Mouse (Mus musculus) cerebellum, adult 2 months (tissue): ENCODE measurements around the gene Hist2h2ac. TPM values are rescaled to one million over a fixed set of nuclear protein-coding genes. Genes with fewer than 3 reads are reported as not detected.
"Not testable (repeated sequence)": the region's sequence is repeated elsewhere in the genome, so short reads cannot be mapped to it uniquely, and the experiment has no call there.

ENCODE experiments used
- DNase-seq, 2 experiments: peaks; one replicate each; pipeline ENCODE4 v3.0.0; 2021
- H3K27ac ChIP-seq: fragments of 200-500 bp; 2 replicates; pipeline ENCODE4 v1.5.1; 2012; ENCODE audit warnings: low read length, control low read depth, inconsistent platforms; ENCODE audit not compliant: insufficient read depth
- H3K27me3 ChIP-seq: fragments of 200-500 bp; 2 replicates; pipeline ENCODE4 v1.6.1; 2012; ENCODE audit warnings: inconsistent platforms, mild to moderate bottlenecking, low read length, moderate library complexity; ENCODE audit not compliant: control insufficient read depth, insufficient read depth
- H3K4me1 ChIP-seq: fragments of 200-500 bp; 2 replicates; pipeline ENCODE4 v1.6.1; 2011; ENCODE audit warnings: low read length; ENCODE audit not compliant: control insufficient read depth, insufficient read depth
- H3K4me3 ChIP-seq: fragments of 200-500 bp; replicated peaks from 2 replicates; pipeline ENCODE3; 2011; ENCODE audit warnings: mild to moderate bottlenecking, low read depth, low read length, control low read depth; ENCODE audit not compliant: insufficient read depth
- CTCF ChIP-seq: fragments of 200-500 bp; IDR thresholded peaks from 2 replicates; pipeline ENCODE4 v1.5.1; 2011; ENCODE audit warnings: low read depth, mild to moderate bottlenecking, control low read depth, low read length, moderate library complexity, borderline replicate concordance; ENCODE audit not compliant: insufficient read depth
- POLR2A ChIP-seq: fragments of 200-500 bp; IDR thresholded peaks from 2 replicates; pipeline ENCODE4 v1.6.1; 2011; ENCODE audit warnings: low read length, control low read depth, borderline replicate concordance; ENCODE audit not compliant: insufficient read depth
- WGBS: fragments of 180-500 bp; shearing (Covaris S2); methylation state at CpG from one replicate; pipeline ENCODE4 v1.1.7; 2018; 5-methylcytosine and 5-hydroxymethylcytosine counted together
- polyA plus RNA-seq: library from polyadenylated mRNA; depleted of rRNA; stranded (reverse); fragments of >200 nt; gene quantifications from 2 replicates; pipeline ENCODE4 v1.2.3, GENCODE M21; 2012

Gene Hist2h2ac
- polyA plus RNA-seq, 1 experiment, result 2.2 TPM

DNA sequence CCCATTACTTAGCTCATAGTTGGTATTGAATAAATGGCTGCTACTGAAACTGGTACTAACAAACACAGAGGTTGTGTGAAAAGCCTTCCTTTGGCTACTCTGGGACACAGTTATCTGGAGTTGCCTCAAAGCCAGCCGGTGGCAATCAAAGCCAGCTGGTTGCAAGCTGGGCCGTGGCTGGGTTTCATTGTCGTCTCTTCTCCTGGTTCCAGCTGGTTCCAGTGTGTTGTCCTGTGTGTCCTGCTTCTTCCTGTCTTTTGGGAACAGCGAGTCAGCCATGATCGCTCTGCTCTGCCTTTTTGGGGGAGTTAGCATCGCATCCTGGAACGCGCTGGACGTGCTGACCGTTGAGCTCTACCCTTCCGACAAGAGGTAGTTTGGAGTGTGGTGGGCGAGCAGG lies 27.7 kb downstream of the Hist2h2ac start:
- no peak for DNase-seq
- no peak overlapping the region for H3K27ac ChIP-seq
- TF ChIP-seq CTCF, result no peak
- TF ChIP-seq POLR2A, result no peak
- no peaks in the 10 kb centered on the region for H3K27me3 ChIP-seq
- no peak overlapping the region for H3K4me3 ChIP-seq
- H3K4me1 ChIP-seq, result no peaks in the 10 kb centered on the region; the same call in 1 of the 2 replicates
- WGBS, result 56% methylated on average over 12 of the region's 12 CpGs

DNA sequence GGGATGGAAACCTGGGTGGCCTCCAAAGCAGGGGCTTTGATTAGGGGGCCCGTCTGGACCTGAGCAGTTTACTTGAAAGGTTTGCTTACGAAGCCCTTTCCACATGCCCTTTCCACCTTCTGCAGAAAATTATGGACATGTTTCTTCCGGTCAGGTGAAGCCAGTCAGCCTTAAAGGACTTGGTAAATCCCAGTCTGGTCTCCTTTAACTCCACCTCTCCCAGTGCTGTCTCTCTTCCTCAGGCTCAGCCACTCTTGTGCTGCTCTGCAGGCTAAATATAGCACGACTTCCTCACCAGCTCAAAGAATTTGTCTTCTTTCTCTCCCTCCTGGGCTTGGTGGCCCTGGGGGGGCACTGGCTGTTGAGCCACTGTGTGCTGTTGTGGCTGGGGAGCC lies 38.3 kb downstream of the Hist2h2ac start:
- DNase-seq, result peak; percentile 55 to 58
- H3K27me3 ChIP-seq, result no peaks in the 10 kb centered on the region
- H3K27ac ChIP-seq, result peak overlapping the region; percentile 86
- TF ChIP-seq CTCF (no peak), POLR2A (no peak)
- H3K4me3 ChIP-seq, result peak overlapping the region; percentile 65
- 5% methylated on average over 4 of the region's 4 CpGs for WGBS
- peaks cover 37% of the 10 kb centered on the region for H3K4me1 ChIP-seq

DNA sequence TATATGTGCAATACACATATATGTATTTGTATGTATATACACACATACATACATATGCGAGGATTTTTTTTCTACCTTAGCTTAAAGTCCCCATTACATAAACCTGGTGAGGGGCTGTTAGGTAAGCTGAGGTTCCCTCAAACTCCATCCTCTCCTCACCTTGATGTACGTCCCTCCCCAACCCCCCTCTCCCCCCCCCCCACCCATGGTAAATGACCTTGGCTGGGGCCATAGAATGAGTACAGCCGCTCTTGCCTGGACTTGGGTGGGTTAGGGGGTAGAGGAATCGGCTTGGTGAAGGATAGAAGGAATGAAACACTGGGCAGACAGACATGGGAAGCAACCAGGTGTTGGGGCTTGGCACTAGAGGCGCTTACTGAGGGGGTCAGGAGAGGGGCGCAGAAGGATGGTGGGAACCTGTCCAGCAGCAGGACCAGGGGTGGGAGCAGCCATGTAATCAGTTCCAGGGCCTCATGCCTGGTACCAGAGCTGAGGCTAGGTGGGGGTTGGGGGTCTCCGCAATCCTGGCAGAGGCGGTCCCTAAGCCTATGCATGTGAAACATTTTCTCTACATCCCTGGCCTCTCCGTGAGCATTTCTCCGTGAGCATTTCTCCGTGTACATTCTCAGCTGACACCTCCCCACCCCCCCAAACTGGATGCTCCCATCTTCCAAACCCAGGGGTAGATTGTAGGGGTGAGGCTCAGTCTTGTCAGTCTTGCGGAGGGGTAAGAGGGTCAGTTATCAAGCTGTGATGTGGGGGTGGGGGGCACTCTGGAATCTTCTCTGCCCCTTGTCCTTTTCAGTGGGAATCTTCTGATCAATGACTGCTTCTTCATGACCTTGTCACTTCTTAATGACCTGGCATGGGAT lies 38.9 kb downstream of the Hist2h2ac start:
- Histone ChIP-seq H3K27me3 (no peaks in the 10 kb centered on the region), H3K27ac (peak overlapping the region; percentile 86), H3K4me1 (peaks cover 37% of the 10 kb centered on the region), H3K4me3 (peak overlapping the region; percentile 65)
- 7% methylated on average over 12 of the region's 12 CpGs for WGBS
- DNase-seq, result peak; percentile 60 to 63
- TF ChIP-seq CTCF (no peak), POLR2A (peak; percentile 17; the same call in 1 of the 2 replicates)

DNA sequence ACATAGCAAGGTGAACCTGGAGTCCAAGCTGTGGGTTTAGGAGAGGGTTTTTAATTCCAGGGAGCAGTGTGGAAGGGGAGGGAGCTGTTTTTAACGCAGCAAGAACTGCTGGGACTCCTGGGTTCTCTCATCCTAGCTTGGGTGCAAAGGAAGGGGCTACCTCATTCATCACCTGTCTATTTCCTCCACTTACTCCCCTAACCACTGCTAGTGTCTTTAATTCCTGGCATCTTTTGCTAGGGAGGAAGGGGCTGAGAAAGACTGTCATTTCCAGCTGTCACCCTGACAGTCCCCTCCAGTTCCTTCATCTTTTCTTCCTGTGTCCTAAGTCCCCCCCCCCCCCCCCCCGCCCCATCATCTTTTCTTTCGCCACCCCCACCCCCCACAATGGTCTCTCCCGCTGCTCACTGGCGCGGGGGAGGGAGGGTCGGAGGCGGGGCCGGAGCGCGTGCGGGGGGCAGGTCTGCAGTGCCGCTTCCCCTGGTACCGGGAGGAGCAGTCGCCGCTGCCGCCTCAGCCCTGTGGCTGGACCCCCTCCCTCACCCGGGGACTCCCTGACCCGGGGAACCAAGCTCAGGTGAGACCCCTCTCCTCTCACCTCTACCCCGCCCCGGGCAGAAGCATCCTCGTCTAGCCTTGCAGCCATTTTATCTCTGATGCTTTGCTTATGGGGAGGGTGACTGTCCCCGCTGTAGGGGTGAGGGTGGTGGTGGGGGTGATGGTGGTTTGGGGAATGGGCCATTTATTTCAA lies 39.8 kb downstream of the Hist2h2ac start, which contains the start of gene Sv2a:
Sv2a (plus strand) TSS at position 425 of the 751 bp plus-strand sequence.
- H3K27me3 ChIP-seq, result no peaks in the 10 kb centered on the region
- WGBS, result under 1% methylated on average over 19 of the region's 23 CpGs
- peaks cover 33% of the 10 kb centered on the region for H3K4me1 ChIP-seq
- DNase-seq, result peak; percentile 85 to 87
- TF ChIP-seq POLR2A (peak; percentile 80), CTCF (no peak)
- peak within 1 kb of the TSS; percentile 86 for H3K27ac ChIP-seq
- H3K4me3 ChIP-seq, result peak within 1 kb of the TSS; percentile 65

DNA sequence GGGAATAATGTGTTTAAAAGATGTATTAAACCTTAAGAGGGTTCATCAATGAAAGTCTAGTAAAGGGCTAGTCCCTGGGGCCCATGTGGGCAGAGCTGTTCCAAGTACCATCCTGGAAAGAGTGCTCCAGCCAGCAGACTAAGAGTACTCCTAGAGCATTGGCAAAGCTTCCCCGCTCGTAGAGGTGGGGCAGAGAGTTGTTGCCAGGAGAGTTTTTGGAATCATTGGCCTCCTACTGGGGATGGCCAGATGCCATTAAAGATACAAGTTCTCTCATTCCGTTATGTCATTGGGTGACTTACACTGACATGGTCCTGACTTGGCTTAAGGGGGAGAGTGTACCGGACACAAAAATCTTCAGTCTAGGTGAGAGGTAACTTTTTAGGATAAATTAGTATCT lies 41.1 kb downstream of the Hist2h2ac start:
- 14% methylated on average over 4 of the region's 4 CpGs for WGBS
- Histone ChIP-seq H3K4me3 (no peak overlapping the region), H3K27ac (no peak overlapping the region), H3K27me3 (no peaks in the 10 kb centered on the region), H3K4me1 (peaks cover 21% of the 10 kb centered on the region)
- TF ChIP-seq CTCF (no peak), POLR2A (no peak)
- peak; percentile 56 to 73 for DNase-seq

DNA sequence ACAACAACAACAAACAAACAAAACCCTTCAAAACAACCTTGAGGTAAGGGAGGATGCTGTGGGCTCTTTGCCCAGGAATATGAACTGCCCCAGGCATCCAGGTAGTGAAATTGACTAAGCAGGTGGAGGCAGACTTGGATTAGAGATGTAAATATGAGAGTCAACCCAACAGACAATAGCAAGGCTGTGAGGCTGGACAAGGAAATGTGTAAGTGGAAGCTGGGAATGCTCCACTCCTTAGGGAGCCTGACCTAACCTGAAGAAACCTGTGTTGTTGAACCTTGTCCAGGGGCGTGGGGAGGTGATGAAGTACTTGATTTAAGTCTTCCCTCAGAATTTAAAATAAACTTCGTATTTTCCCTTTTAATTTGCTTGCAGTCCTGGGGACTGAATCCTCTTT lies 41.8 kb downstream of the Hist2h2ac start:
- Histone ChIP-seq H3K4me1 (peaks cover 19% of the 10 kb centered on the region), H3K27me3 (no peaks in the 10 kb centered on the region), H3K4me3 (no peak overlapping the region), H3K27ac (no peak overlapping the region)
- 78% methylated on average over 2 of the region's 2 CpGs for WGBS
- TF ChIP-seq CTCF (no peak), POLR2A (no peak)
- DNase-seq, result no peak

DNA sequence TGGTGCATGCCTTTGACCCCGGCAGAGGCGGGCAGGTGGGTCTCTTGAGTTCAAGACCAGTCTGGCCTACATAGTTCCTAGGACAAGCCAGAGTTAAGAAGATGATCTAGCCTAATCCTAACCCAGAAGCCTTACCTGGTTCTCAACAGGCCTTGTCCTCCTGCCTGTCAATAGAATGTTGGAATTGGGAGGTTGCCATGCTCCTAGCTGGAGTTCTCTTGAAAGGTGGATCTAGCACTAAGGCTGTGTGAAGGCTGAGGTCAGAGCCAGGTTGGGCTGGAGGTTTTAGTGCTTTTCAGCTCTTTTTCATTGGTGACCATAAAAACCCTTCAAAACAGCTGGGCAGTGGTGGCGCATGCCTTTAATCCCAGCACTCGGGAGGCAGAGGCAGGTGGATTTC lies 42.3 kb downstream of the Hist2h2ac start:
- TF ChIP-seq CTCF, result no peak
- TF ChIP-seq POLR2A, result no peak
- Histone ChIP-seq H3K27ac (no peak overlapping the region), H3K4me1 (peaks cover 16% of the 10 kb centered on the region), H3K4me3 (no peak overlapping the region), H3K27me3 (no peaks in the 10 kb centered on the region)
- DNase-seq, result no peak
- 94% methylated on average over 4 of the region's 4 CpGs for whole genome bisulfite sequencing

DNA sequence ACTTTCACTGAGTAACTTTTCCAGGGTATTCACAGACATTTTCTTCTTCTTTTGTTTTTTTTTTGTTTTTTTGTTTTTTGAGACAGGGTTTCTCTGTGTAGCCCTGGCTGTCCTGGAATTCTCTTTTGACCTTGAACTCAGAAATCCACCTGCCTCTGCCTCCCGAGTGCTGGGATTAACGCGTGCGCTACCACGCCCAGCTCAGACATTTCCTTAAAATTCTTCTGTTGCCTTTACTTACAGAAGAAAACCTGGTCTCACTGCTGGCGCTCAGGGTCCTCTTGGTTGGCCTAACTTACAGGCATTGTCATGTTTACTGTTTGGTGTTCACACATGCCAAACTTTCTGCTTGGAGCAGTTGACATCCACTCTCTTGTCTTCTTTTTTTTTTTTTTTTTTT lies 45.4 kb downstream of the Hist2h2ac start:
- TF ChIP-seq CTCF (no peak), POLR2A (no peak)
- Histone ChIP-seq H3K4me1 (peaks cover 11% of the 10 kb centered on the region), H3K4me3 (no peak overlapping the region), H3K27ac (no peak overlapping the region), H3K27me3 (no peaks in the 10 kb centered on the region)
- WGBS, result 93% methylated on average over 6 of the region's 6 CpGs
- DNase-seq, result no peak

DNA sequence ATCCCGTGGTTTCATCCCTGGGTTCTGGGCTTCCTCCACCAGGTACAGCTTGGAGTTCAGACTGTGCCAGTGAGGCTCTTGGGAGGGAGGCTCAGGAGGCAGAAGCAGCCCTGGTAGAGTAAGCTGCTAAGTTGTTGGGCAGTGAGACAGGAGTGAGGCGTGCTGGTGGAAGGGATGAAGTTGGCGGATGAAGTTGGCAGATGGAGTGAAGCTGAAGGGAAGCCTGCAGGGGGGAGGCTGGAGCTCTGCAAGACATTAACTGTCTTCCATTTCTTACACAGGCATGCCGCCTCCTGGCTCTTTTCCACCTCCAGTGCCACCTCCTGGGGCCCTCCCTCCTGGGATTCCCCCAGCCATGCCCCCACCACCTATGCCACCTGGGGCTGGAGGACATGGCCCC lies 46.6 kb downstream of the Hist2h2ac start:
- WGBS, result 19% methylated on average over 4 of the region's 4 CpGs
- H3K27me3 ChIP-seq, H3K27ac ChIP-seq, H3K4me1 ChIP-seq: not testable (repeated sequence)
- peak overlapping the region; percentile 29 for H3K4me3 ChIP-seq
- peak in 1 of 2 experiments; percentile 22 for DNase-seq
